Mouse (Mus musculus) activated CD4-positive, CD25-positive, alpha-beta regulatory T cell, adult 4 months (primary cell): ENCODE results near the gene 1110032A03Rik. TPM values are rescaled to one million over a fixed set of nuclear protein-coding genes. Genes with fewer than 3 reads are reported as not detected.

Experiments
- ATAC-seq: one replicate; pipeline ENCODE4 v1.8.0; 2017
- polyA plus RNA-seq, 2 experiments: library from polyadenylated mRNA; unstranded; fragments of 100-300 nt; shearing (Covaris generic); gene quantifications; one replicate each; pipeline ENCODE4 v1.2.1; 2017

The 1110032A03Rik gene
- 10 to 100 TPM; 14.1 to 16.4 TPM for polyA plus RNA-seq

- ATAC-seq: peak; percentile 71
Observed at GRCm38 (mm10) chr9:50774991-50775612, at the start of gene 1110032A03Rik, which contains the start of gene Alg9. TSS of gene 1110032A03Rik (minus strand) at chr9:50775520. TSS of gene Alg9 (plus strand) at chr9:50775019.

DNA sequence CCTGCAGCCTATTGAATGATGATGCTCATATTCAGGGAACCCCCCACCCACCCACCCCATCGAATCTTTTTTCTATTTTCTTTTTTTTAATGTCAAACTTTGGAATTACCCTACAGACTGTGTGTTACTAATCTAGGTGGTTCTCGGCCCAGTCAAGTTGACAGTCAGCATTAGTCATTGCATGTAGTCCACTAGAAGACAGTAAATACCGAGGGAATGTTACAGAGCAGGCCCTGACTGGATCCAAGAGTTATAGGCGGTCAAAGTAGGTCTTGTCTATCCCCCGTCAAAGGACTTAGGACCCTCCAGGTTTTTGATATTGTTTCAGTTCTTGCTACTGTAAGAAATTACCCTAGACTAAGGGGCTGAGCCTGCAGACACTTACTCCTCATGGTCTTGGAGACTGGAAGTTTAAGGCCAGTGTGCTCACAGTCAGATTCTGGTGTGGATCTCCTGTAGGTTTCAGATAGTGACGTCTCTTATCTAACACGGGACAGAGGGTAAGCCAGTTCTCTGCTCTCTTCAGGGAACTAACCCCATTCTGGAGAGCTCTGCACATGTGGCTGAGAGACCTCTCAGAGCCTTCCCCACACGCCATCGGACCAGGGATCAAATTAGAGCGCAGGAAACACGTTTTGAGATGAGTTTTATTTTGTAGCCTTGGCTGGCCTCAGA is 48.6 kb upstream of the 1110032A03Rik start:
- ATAC-seq: no peak

DNA sequence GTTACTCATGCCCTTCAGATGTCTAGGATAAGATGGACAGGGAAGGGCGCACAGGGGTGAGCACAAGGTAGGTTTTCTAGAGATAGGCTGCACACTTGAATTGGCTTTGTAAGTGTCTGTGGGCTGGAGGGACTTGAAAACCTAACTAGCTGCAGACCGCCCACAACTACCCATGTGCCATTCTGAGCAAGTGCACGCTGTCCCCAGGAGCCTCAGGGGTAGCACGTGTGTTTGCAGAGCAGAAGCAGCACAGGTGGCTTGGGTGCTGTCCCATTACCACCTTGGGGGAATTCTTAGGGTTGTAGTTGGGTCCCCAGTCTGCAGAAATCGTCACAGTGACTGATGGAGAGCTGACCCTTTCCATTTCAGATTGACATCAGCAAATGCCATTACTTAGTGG is 46.9 kb upstream of the 1110032A03Rik start:
- ATAC-seq: no peak

GRCm38 (mm10) chr9:50821651-50822050 is 46.3 kb upstream of the 1110032A03Rik start:
- no peak for ATAC-seq

GRCm38 (mm10) chr9:50819716-50820115 is 44.4 kb upstream of the 1110032A03Rik start:
- ATAC-seq: no peak

DNA sequence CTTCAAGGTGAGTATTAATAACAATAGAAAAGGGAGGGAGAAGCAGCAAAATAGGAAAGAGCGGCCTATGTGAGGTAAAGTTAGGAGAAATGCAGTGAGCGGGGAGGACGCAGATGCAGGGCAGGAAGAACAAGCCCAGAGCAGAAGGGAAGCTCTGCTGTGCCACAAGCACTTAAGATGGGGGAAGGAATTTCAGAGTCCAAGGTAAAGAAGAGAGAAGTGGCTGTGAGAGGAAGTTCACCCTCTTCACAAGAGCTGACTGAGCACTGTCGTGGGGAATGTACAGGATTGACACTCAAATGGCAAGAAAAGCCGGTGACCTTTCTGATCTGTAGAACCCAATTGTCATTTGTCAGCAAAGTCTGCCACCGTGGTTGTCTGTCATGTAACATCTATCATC is 42.7 kb upstream of the 1110032A03Rik start:
- no peak for ATAC-seq

DNA sequence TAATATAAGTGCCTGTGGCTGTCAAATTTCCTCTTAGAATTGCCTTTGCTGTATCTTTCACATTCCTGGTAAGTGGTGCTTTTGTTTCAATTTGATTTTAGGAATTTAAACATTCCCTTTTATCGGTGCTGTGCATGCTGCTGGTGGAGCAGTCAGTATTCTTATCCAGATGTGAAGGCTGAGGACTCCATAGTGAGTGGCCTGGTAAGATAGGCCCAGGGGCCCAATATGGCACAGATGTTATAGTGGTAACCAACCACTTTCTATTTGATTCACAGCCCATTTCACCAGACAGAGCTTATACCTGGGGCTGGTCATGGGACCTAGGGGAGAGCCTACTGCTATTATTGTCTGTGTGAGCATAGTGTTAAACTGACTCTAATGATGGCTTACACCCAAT is 41.2 kb upstream of the 1110032A03Rik start:
- ATAC-seq: no peak

DNA sequence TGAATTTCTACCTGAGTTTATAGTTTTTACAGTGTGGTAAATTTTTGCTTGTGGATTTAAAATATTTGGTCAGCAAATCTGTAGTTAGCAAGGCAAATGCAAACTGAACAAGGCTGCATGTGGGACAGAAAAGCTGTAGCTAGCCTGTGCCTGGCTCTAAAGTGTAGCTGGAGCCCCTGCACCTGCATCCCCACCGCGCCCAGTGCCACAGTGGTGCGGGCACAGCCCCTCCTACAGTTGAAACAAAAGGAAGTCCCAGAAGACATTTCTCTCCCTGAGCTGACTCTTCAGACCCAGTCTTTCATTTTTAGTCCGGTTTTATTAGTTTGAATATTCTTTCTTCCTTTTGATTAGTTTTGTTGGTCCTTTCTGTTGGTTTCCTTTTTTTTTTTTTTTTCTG is 40.3 kb upstream of the 1110032A03Rik start:
- no peak for ATAC-seq

GRCm38 (mm10) chr9:50813796-50814195 is 38.5 kb upstream of the 1110032A03Rik start:
- no peak for ATAC-seq

GRCm38 (mm10) chr9:50811746-50812145 is 36.4 kb upstream of the 1110032A03Rik start:
- no peak for ATAC-seq

- ATAC-seq: no peak
Observed at GRCm38 (mm10) chr9:50811187-50811586, 35.9 kb upstream of the 1110032A03Rik start.

GRCm38 (mm10) chr9:50809146-50809545 is 33.8 kb upstream of the 1110032A03Rik start:
- no peak for ATAC-seq

- ATAC-seq: no peak
Observed at GRCm38 (mm10) chr9:50808471-50808870, 33.2 kb upstream of the 1110032A03Rik start.

DNA sequence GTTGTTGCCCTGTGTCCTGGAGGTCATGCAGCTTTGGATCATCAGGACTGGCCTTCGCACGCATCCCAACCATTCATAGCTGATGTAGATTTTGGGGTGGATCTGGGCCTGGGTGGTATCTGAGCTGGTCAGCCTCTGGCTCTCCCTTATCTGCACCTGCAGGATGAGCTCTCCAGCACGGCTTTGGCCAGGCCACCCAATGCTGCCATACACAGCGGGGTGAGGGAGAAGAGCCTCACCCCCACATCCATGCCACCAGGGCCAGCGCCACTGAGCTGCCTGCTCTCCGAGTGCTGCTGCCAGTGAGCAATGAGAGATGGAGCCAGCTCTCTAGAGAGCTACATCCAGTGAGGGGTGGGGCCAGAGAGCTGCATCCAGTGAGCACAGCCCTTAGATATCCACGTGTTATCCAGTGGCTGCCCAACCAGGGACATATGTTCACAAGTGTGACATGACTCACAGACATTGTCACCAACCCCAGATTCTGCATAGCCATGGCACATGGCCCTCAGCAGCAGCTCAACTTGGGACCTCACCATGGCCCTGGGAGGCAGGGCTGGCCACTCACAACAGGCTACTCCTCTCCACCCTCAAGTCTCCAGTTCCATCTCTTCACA is 27.8 kb upstream of the 1110032A03Rik start:
- no peak for ATAC-seq

GRCm38 (mm10) chr9:50800985-50801384 is 25.7 kb upstream of the 1110032A03Rik start:
- ATAC-seq: peak; percentile 52

DNA sequence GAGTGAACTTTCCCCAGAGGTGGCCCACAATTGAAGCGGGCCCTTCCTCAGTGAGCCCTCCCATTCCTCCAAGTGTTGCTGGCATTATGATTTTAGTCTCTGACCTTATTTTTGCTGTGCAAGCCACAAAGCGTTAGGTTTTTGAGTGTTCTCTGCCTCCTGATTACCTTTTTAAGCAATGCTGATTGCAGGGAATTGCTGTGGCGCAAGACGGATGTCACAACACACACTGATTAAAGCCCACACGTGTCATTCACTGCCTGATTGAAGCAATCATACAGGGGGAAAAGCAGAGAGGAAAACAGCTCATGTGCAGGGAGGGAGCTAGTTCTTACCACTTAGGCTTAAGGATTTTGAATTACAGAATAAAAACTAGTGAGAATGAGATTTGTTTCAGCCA is 23.0 kb upstream of the 1110032A03Rik start:
- no peak for ATAC-seq

GRCm38 (mm10) chr9:50797641-50798040 is 22.3 kb upstream of the 1110032A03Rik start:
- no peak for ATAC-seq

DNA sequence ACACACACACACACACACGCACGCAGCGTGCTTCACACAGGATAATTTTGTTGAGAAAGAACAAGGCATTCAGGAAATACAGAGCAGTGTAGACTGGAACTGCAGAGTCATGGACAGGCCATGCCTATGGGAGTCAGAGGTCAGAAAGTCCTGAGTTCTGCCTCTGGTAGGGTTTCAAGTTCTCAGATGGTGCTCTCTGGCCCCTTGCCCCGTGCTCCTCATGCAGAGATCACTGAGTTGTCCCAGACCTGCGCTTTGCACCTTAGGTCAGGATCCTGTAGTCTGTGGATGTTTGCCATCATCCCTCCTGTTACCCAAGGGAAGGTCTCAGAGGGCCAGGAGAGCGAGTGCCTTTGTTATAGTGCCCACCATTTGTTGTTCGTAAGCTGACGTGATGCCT is 21.5 kb upstream of the 1110032A03Rik start:
- ATAC-seq: no peak

- ATAC-seq: no peak
Observed at GRCm38 (mm10) chr9:50795266-50795665, 19.9 kb upstream of the 1110032A03Rik start.

- ATAC-seq: peak; percentile 66
Observed at GRCm38 (mm10) chr9:50782155-50782554, 6.8 kb upstream of the 1110032A03Rik start.

GRCm38 (mm10) chr9:50776162-50776760 is 941 bp upstream of the 1110032A03Rik start:
- no peak for ATAC-seq

DNA sequence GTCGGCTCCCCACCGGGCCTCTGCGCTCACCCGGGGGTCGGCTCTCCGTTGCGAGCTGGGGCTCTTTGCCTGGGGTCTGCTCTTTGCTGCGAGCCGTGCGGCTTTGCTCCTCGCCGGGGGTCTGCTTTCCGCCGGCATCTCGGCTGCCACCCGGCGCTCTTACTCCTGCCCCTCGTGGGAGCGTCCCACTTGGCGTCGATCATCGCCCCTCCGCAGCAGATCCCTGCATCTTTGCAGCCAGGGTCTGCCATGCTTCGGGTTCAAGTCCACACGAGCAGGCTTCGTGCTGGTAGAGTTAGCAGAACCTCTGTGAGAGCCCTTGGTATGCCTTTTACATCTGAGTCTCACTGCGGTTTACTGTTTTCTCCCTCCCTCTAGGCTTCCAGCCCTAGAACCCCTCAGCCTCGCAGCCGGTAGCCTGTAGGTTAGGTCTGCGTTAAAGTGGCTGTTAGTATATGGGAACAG is 374 bp upstream of the 1110032A03Rik start:
- peak; percentile 22 for ATAC-seq

DNA sequence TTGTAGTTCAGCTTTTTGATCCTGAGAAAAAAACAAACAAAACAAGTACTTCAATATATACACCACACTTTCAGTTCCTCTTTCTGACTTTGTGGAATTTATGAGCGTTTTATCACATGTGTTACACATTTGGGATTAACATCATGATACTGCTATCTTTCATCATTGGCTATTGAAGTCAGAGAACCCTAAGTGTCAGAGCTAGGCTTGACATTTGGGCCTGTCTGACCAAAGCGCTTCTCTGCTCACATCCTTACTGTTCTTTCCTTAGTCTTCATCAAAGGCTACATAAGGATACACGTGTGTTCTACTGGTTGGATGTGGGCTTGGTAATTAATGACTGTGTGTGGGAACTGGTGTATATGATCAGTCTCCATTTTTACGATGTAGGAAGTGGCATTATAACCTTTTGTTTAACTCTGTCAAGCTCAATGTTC is 1.3 kb downstream of the 1110032A03Rik start:
- ATAC-seq: no peak
